Mouse (Mus musculus) embryonic facial prominence, embryonic 12.5 days (tissue): ENCODE measurements around the gene Upp2. TPM values are rescaled to one million over a fixed set of nuclear protein-coding genes. Genes with fewer than 3 reads are reported as not detected.

Source experiments
- ATAC-seq: fragments of 200-750 bp; cut with Nextera tagmentation; 2 replicates; pipeline ENCODE4 v1.8.0; 2017; ENCODE audit not compliant: insufficient number of reproducible peaks, insufficient read depth, low FRiP score, low TSS enrichment
- H3K27ac ChIP-seq: fragments of 300-500 bp; sonication (generic); 2 replicates; pipeline ENCODE4 v1.5.1; 2016; ENCODE audit warnings: mild to moderate bottlenecking
- H3K27me3 ChIP-seq: fragments of 300-500 bp; sonication (generic); 2 replicates; pipeline ENCODE4 v1.6.1; 2016; ENCODE audit warnings: mild to moderate bottlenecking, moderate library complexity
- H3K36me3 ChIP-seq: fragments of 300-500 bp; sonication (generic); 2 replicates; pipeline ENCODE4 v1.6.1; 2016; ENCODE audit warnings: mild to moderate bottlenecking
- H3K4me1 ChIP-seq: fragments of 300-500 bp; sonication (generic); 2 replicates; pipeline ENCODE4 v1.6.1; 2016
- H3K4me2 ChIP-seq: fragments of 300-500 bp; sonication (generic); replicated peaks from 2 replicates; pipeline ENCODE4 v1.6.1; 2016; ENCODE audit warnings: mild to moderate bottlenecking, moderate library complexity
- H3K4me3 ChIP-seq: fragments of 300-500 bp; sonication (generic); 2 replicates; pipeline ENCODE4 v1.5.1; 2016; ENCODE audit warnings: mild to moderate bottlenecking
- H3K9ac ChIP-seq: fragments of 300-500 bp; sonication (generic); 2 replicates; pipeline ENCODE4 v1.6.1; 2016; ENCODE audit warnings: mild to moderate bottlenecking, moderate library complexity
- H3K9me3 ChIP-seq: fragments of 300-500 bp; sonication (generic); 2 replicates; pipeline ENCODE4 v1.6.1; 2016; ENCODE audit warnings: mild to moderate bottlenecking, moderate library complexity
- WGBS: fragments of 180-500 bp; shearing (Covaris S2); methylation state at CpG from one replicate; pipeline ENCODE4 v1.1.7; 2016; 5-methylcytosine and 5-hydroxymethylcytosine counted together
- polyA plus RNA-seq: library from polyadenylated mRNA; unstranded; fragments of >200 nt; fragmentation: Nextera tagmentation; extraction: Ambion mirVana; gene quantifications from 2 replicates; pipeline ENCODE4 v1.2.1, GENCODE M21; 2016

Upp2 gene
- polyA plus RNA-seq, 1 experiment from 2014 or later = 10.8 TPM

DNA sequence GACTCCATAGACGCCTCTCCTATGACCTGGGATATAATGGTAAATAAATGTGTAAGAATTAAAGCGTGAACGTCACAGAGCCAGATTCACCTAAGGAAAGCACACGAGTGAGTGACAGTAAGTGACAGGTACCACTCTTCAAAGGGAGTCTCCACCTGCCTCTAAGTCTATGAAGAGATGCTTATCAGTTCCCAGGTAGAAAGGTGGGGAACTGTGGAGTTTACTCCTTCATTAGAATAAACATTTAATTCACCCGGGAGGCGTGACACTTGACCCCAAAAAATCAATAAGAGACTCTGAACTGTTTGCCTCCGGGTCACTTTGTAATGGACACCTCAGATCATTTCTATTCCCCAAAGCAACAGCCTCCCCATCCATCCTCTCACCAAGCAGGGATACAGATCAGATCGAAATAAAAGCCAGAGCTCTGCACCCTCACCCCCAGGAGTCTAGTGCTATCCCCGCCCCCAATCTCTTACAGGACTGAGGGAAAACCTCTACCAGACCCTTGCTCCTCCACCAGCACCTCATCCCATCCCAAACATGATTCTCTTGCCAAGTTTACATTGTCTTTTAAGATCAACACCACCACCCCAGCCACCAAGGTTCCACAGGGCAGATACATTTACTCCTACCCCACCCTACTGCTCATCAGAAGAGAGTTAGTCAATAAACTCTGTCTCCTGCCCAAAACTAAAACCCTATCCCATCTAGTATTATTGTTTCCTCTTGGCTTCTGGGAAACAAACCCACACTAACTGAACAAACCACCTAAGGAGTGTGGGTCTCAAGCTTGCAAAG is 9.9 kb upstream of the Upp2 start:
- H3K9me3 ChIP-seq = no peaks in the 10 kb centered on the region
- H3K36me3 ChIP-seq = no peaks in the 10 kb centered on the region
- no peak overlapping the region for H3K4me3 ChIP-seq
- no peaks in the 10 kb centered on the region for H3K27me3 ChIP-seq
- ATAC-seq = no peak
- H3K9ac ChIP-seq = no peak overlapping the region
- H3K4me2 ChIP-seq = no peak overlapping the region
- H3K27ac ChIP-seq = no peak overlapping the region
- 66% methylated on average over 9 of the region's 9 CpGs for WGBS
- H3K4me1 ChIP-seq = peaks cover 15% of the 10 kb centered on the region

DNA sequence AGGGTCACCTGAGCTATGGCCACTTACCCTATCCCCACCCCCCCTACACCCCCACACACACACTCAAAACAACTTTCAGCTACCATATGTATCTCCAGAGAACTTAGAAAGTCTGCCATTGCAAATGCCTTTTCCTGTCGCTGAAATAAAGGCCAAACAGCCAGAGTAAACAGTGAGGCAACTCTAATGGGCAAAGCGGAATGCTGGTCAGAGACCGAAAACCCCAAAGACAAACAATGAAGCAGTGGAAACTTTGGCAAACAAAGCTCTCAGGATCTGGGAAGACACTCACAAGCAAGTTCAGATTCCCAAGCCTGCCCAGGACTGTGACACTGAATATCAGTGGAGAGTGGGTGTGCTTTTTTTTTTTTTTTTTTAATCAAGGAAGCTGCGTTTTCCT is 5.0 kb upstream of the Upp2 start:
- H3K4me2 ChIP-seq = no peak overlapping the region
- no peak overlapping the region for H3K27ac ChIP-seq
- no peak overlapping the region for H3K4me3 ChIP-seq
- H3K4me1 ChIP-seq = peaks cover 18% of the 10 kb centered on the region
- no peak overlapping the region for H3K9ac ChIP-seq
- no peak for ATAC-seq
- H3K9me3 ChIP-seq = no peaks in the 10 kb centered on the region
- no peaks in the 10 kb centered on the region for H3K27me3 ChIP-seq
- no peaks in the 10 kb centered on the region for H3K36me3 ChIP-seq
- 68% methylated on average over 4 of the region's 4 CpGs for WGBS

DNA sequence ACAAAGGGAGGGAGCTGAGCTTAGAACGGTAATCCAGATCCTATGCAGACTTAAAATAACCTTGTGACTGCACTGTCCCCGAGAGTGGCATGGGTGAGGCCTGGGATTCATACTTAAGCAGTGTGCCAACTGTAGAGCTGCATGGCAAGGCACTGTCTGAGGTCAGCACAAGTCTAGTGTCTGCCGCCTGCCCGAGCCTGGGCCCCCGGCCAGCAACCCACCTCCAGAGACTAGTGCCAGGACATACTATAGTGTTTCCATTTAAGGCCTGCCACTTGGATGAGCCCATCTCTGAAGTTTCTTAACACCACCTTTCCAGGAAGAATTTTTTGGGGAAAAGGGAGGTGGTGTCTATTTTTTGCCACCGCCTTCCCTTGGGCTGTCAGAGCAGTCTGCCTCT is 1.8 kb upstream of the Upp2 start:
- 0 out of 2 replicates have a peak overlapping the region, but pooled peaks have one; percentile 1 for H3K9ac ChIP-seq
- no peak for ATAC-seq
- no peaks in the 10 kb centered on the region for H3K9me3 ChIP-seq
- H3K27me3 ChIP-seq = no peaks in the 10 kb centered on the region
- no peaks in the 10 kb centered on the region for H3K36me3 ChIP-seq
- no peak overlapping the region; the same call in 1 of the 2 replicates for H3K27ac ChIP-seq
- peaks cover 30% of the 10 kb centered on the region for H3K4me1 ChIP-seq
- H3K4me2 ChIP-seq = peak overlapping the region; percentile 61
- WGBS = 70% methylated on average over 6 of the region's 6 CpGs
- H3K4me3 ChIP-seq = peak overlapping the region; percentile 91

DNA sequence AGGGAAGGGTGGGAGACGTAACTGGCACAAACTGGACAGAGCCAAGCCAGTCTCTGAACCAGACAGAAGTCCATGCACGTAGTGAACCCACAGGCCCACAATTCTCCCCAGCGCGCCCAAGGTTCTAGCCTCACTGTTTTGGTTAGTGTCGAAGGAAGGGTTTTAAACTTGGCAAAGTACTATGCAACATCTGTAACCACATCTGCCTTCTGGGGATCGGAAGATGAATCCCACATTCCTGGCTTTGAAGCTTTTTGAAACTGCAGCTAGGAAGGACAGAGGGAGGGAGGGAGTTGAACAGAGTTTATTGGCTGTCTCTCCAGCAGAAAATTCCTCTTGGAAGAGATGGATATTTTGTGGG is 1.1 kb upstream of the Upp2 start:
- no peak for ATAC-seq
- H3K9me3 ChIP-seq = no peaks in the 10 kb centered on the region
- no peaks in the 10 kb centered on the region for H3K36me3 ChIP-seq
- H3K27me3 ChIP-seq = no peaks in the 10 kb centered on the region
- WGBS = 2% methylated on average over 6 of the region's 6 CpGs
- H3K4me2 ChIP-seq = peak overlapping the region; percentile 61
- H3K9ac ChIP-seq = peak overlapping the region; percentile 90
- H3K4me1 ChIP-seq = peaks cover 30% of the 10 kb centered on the region
- H3K4me3 ChIP-seq = peak overlapping the region; percentile 91
- H3K27ac ChIP-seq = peak overlapping the region; percentile 98

DNA sequence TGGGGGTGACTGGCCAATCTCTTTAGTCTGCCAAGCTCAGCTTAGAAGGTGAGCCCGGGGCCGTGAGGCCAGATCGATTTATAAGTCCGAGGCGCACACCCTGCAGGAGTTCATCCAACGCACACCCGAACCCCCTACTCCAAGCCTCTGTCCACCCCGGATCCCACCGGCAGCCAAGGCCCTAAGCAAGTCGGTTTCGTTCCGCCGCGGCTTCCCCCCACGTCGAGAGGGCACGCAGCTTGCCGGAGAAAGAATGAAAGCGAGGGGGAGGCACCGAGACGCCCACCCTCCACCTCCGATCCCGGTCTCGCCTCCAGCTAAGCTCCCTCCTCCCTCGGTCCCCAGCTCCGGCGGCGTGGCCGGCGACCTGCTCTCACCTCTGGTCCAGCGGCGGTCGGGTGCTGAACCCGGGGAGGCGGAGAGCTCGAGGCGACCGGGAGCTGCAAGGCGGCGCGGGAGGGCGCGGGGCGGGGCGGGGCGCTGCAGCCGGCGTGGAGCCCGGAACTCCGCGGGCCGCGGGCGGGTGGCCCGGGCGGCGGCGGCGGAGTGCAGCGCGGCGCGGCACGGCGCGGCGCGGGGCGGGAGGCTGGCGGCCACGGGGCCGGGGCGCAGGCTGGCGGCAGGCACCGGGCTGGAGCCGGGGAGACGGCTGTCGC is 560 bp upstream of the Upp2 start:
- peak overlapping the region; percentile 90 for H3K9ac ChIP-seq
- ATAC-seq = peak; percentile 57
- peaks cover 30% of the 10 kb centered on the region for H3K4me1 ChIP-seq
- no peaks in the 10 kb centered on the region for H3K27me3 ChIP-seq
- peak overlapping the region; percentile 91 for H3K4me3 ChIP-seq
- under 1% methylated on average over 73 of the region's 78 CpGs for WGBS
- H3K36me3 ChIP-seq = no peaks in the 10 kb centered on the region
- no peaks in the 10 kb centered on the region for H3K9me3 ChIP-seq
- H3K27ac ChIP-seq = peak overlapping the region; percentile 98
- peak overlapping the region; percentile 61 for H3K4me2 ChIP-seq

DNA sequence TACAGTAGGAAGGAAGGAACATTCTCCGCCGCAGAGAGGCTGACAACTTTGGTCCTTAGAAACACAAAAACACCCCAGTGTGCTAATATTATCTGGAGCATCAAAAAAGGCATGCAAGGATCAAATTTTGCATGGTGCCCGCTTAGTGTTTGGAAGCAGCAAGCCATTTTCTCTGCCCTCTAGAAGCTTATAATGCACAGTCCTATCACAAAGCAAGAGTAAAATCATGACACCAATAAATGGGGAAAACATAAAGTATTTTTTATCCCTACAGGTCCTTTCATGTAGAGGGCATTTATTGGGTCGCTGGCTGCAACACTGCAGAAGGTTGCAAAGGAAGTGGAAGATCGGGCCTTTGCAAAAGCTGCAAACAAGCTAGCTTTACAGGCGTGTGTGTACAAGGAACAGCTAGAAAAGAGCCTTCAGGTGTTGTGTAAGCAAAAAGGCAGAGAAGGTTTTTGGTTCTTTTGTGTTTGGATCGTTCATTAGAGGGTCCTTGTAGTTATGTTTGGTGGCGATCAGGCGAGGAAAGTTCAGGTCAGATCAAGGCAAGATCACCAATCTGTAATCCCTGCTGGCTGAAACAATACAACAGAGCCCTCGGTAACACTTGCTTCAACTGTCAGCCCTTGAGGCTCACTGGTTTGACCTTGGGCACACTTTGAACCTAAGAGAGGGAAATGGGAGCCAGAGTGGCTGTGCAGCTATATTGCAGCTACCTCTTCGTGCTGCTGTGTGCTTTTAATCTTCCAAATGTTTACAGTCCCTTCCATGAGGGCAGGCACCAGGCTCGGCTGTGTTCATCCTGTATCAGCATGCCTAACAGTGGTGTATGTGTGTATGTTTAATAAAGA is 995 bp downstream of the Upp2 start:
- Histone ChIP-seq H3K4me2 (peak overlapping the region; percentile 60), H3K27ac (peak overlapping the region; percentile 98), H3K4me3 (peak overlapping the region; percentile 91), H3K9ac (peak overlapping the region; percentile 90), H3K27me3 (no peaks in the 10 kb centered on the region), H3K36me3 (no peaks in the 10 kb centered on the region), H3K4me1 (peaks cover 30% of the 10 kb centered on the region), H3K9me3 (no peaks in the 10 kb centered on the region)
- ATAC-seq = no peak
- 8% methylated on average over 12 of the region's 12 CpGs for WGBS

DNA sequence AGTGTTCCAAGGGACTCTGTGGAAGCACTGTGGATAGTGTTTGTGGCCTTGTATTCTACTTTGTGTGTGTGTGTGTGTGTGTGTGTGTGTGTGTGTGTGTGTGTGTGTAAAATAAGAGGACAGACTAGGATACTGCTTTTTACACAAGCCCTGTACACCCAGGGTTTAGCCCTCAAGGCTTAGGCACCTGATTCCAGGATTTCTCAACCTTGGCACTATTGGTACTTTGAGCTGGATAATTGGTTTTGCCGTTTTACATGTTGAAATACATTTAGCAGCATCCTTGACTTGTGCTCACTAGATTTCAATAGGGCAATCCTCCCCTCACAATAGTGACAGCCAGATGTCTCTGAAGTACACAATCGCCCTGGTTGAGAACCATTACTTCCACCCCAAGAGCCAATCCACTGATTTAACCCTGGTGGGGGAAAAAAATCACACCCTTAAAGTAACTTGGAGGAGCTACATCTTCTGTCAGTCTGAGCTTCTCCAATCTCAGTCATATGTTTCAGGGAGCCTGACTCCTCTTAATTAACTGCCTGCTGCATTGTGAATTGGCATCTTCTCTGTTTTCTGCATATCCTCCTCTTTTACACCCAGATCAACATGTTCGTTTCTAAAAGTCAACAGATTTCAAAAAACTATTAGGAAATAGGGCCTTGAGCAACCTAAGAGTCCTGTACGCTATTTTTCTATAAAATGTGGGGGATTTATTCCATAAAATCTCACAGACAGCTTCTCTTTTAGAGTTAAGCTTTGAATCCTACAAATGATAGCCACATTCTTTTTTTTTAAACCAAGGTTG is 1.9 kb downstream of the Upp2 start:
- Histone ChIP-seq H3K9ac (no peak overlapping the region), H3K9me3 (no peaks in the 10 kb centered on the region), H3K27ac (no peak overlapping the region), H3K4me3 (0 out of 2 replicates have a peak overlapping the region, but pooled peaks have one; percentile 91), H3K4me1 (peaks cover 30% of the 10 kb centered on the region), H3K27me3 (no peaks in the 10 kb centered on the region), H3K36me3 (no peaks in the 10 kb centered on the region), H3K4me2 (peak overlapping the region; percentile 60)
- 62% methylated on average over 4 of the region's 4 CpGs for WGBS
- ATAC-seq = no peak

DNA sequence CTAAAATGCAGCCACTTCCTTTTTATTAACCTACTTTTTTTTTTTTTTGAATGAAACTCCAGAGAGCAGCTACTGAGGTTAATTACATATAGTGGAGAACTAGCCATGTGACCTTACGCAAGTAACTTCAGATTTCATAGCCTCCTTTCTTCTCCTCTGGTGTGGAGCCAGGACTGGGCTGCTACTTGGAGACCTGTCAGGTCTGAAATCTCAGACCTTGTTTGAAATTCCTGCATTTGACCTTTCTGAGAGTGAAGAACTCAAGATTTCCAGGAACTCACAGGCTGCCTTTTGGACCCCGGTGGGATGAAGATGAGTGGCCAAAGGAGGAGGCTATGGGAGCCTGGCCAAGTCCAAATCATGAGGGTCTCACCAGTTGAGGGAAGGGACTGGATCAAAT is 7.1 kb downstream of the Upp2 start:
- H3K9ac ChIP-seq = no peak overlapping the region
- ATAC-seq = no peak
- H3K36me3 ChIP-seq = no peaks in the 10 kb centered on the region
- no peaks in the 10 kb centered on the region for H3K9me3 ChIP-seq
- WGBS = 70% methylated on average over 2 of the region's 2 CpGs
- H3K4me1 ChIP-seq = no peaks in the 10 kb centered on the region
- no peak overlapping the region for H3K27ac ChIP-seq
- no peak overlapping the region for H3K4me3 ChIP-seq
- no peaks in the 10 kb centered on the region for H3K27me3 ChIP-seq
- no peak overlapping the region for H3K4me2 ChIP-seq

DNA sequence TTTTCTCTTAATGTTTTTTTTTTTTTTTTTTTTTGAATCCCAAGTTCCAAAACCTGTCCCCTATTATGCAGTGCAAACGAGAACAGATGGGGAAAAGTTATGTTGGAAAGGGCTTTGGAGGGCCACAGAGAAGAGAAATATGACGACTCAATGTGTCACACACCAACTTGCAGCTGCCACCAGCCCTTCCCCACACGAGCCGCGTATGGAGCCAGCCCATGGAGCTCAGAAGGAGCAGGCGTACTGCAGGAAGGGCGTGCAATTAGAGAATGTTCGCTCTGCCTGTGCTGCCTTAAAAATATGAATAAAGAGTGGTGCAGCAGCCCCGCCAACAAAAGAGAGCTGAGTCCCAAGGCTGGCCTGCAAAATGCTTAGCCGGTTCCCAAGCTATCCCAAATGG is 19.2 kb downstream of the Upp2 start:
- H3K9me3 ChIP-seq = no peaks in the 10 kb centered on the region
- peaks cover 24% of the 10 kb centered on the region for H3K4me1 ChIP-seq
- H3K27ac ChIP-seq = 0 out of 2 replicates have a peak overlapping the region, but pooled peaks have one; percentile 5
- H3K36me3 ChIP-seq = no peaks in the 10 kb centered on the region
- WGBS = 42% methylated on average over 10 of the region's 10 CpGs
- no peak overlapping the region; the same call in 1 of the 2 replicates for H3K4me2 ChIP-seq
- no peak overlapping the region for H3K4me3 ChIP-seq
- H3K9ac ChIP-seq = no peak overlapping the region
- H3K27me3 ChIP-seq = no peaks in the 10 kb centered on the region
- no peak for ATAC-seq

DNA sequence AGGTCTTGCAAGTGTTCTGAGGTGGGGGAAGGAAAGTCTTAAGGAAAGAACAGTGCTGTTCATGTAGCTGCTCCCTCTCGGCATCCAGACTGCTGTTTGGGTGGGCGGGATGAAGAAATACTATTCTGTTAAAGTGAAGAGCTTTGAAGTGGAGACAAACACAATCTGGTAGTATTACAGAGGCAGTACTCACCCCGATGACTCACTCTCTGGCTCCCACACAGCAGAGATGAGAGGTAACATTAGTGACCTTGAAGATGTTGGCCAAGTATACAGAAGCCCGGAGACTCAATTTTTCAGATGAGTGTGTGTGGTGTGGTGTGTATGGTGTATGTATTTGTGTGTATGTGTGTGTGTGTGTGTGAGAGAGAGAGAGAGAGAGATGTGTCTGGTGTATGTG is 22.5 kb downstream of the Upp2 start:
- Histone ChIP-seq H3K9me3 (no peaks in the 10 kb centered on the region), H3K4me3 (no peak overlapping the region), H3K27ac (no peak overlapping the region), H3K9ac (no peak overlapping the region), H3K36me3 (no peaks in the 10 kb centered on the region), H3K4me1 (peaks cover 21% of the 10 kb centered on the region), H3K4me2 (no peak overlapping the region), H3K27me3 (no peaks in the 10 kb centered on the region)
- ATAC-seq = peak; percentile 25; the same call in 1 of the 2 replicates
- 72% methylated on average over 4 of the region's 4 CpGs for whole genome bisulfite sequencing

DNA sequence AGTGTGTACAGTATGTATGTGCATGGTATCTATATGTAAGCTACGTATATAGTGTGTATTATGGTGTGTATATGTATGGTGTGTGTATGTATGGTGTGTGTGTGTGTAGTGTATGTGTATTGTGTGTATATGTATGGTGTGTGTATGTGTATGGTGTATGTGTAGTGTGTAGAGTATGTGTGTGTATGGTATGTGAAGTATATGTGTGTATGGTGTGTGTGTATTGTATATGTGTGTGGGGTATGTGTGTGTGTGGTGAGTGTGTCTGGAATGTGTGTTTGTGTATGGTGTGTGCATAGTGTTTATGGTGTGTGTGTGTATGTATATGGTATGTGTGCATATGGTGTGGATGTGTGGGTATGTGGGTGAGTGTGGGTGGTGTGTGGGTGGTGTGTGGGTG is 23.0 kb downstream of the Upp2 start:
- WGBS = 98% methylated on average over 1 of the region's 1 CpGs

More for the DNA sequence above, 23.0 kb downstream of the Upp2 start:
- H3K9me3 ChIP-seq = no peaks in the 10 kb centered on the region
- peak; percentile 25; the same call in 1 of the 2 replicates for ATAC-seq
- peaks cover 20% of the 10 kb centered on the region for H3K4me1 ChIP-seq
- H3K27me3 ChIP-seq = no peaks in the 10 kb centered on the region
- no peak overlapping the region for H3K4me2 ChIP-seq
- no peak overlapping the region for H3K9ac ChIP-seq
- no peaks in the 10 kb centered on the region for H3K36me3 ChIP-seq
- H3K27ac ChIP-seq = no peak overlapping the region
- H3K4me3 ChIP-seq = no peak overlapping the region
